Mouse (Mus musculus): ENCODE results near the gene Gtpbp3.
"Not testable (repeated sequence)": the region's sequence is repeated elsewhere in the genome, so short reads cannot be mapped to it uniquely, and the experiment has no call there.

Gene Gtpbp3

GRCm38 (mm10) chr8:71530735-71531467, 43.0 kb downstream of the Gtpbp3 start:
- not testable (repeated sequence) for DNase-seq (ENCODE audit: low spot score in 2 of 2)

GRCm38 (mm10) chr8:71534263-71534810, 46.4 kb downstream of the Gtpbp3 start:
- DNase-seq (ENCODE audit: low spot score in 2 of 2) = no peak

DNA sequence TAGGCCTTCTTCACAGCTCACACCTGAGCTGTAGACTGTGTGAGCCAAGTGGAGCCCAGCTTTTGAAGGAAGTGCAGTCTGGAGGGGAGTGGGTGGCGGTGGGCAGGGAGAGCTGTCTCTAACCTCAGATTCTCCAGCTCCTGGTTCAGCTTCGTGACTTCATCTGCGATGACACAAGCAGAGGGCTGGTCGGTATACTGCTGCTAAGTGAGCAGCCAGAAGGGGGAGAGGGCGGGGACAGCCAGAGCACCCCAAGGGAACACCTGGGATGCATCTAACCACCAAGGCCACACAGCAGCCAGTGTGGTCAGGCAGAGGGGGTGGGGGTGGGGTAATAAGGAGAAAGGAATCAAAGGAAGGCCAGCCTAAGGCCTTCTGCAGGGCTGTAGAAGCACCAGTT, 47.8 kb downstream of the Gtpbp3 start:
- no peak for DNase-seq (ENCODE audit: low spot score in 2 of 2)

GRCm38 (mm10) chr8:71537028-71537867, 49.3 kb downstream of the Gtpbp3 start, which contains the start of gene Bst2:
Gene Bst2, minus strand, starts transcription at chr8:71537456.
- DNase-seq (ENCODE audit: low spot score in 2 of 2) = peak; percentile 95

DNA sequence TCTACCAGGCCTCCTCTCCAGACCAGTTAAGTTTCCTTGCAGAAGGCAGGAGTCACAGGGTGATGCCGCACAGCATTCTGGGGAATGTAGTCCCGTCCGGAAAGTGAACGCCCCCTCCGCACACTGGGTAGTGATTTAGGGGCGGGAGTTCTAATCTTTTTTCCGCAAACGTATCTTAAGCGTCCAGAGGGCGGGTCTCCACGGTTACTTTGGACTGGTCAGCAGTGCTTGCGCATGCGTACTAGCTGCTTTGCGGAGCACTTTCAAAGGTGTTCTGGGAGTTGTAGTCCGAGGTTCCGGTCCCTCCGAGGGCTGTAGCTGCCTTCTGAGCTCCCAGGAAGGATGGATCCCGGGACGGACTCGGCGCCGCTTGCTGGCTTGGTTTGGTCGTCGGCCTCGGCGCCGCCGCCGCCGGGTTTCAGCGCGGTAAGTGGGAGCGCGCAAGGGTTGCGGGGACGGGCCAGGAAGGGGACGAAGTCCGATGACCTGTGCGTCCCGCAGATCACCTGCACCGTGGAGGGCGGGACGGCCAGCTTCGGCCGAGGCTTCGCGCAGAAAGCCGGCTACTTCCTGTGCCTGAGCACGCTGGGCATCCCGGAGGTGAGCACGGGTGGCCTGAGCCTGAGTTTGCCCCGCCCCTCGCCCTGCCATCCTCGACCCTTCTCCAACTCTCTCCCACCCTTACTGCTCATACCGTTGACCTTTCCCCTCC, 54.9 kb downstream of the Gtpbp3 start, which contains the start of gene Mvb12a:
TSS of gene Mvb12a (plus strand) at position 291 of the 712 bp plus-strand sequence.
- DNase-seq (ENCODE audit: low spot score in 2 of 2) = peak; percentile 99

GRCm38 (mm10) chr8:71543755-71544154, 55.9 kb downstream of the Gtpbp3 start:
- DNase-seq (ENCODE audit: low spot score in 2 of 2) = no peak

DNA sequence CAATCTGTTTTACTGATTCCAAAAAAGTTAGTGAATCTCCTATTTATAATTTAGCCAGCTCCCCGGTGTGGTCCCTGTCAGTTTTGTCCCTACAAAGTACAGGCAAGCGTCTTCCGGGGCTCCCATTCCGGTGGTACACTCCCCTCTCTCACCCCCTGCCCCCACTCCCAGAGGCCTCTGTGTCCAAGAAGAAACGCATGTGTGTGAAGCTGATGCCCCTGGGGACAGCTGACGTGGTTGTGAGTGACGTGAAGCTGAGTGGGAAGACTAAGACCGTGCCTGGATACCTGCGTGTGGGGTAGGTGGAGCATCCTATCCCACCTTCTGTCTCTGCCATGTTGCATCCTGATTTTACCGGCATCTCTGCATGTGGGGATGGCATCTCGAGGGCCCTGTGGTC, 57.1 kb downstream of the Gtpbp3 start:
- no peak for DNase-seq (ENCODE audit: low spot score in 2 of 2)

DNA sequence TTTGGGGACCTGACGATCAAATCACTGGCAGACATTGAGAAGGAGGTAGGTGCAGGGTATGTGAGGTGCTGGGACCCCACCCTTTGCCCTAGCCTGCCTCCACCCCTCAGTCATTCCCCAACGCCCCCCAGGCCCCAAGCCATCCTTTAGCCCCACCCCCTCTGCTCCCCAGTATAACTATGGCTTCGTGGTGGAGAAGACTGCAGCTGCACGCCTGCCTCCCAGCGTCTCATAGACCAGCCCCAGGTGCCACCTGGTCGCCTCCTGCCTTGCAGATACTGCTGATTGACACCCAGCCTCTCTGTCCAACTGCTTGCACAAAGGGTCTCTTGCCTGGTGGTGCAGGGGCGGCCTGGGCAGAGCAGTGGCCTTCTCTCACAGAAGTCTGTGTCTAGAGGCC, 59.7 kb downstream of the Gtpbp3 start:
- DNase-seq (ENCODE audit: low spot score in 2 of 2) = no peak

All from heart, adult 9 months (tissue).